Mouse (Mus musculus) neural tube, embryonic 15.5 days (tissue): ENCODE measurements around the gene Ap3d1. TPM values are rescaled to one million over a fixed set of nuclear protein-coding genes. Genes with fewer than 3 reads are reported as not detected.

Experiments used
- ATAC-seq: fragments of 200-750 bp; cut with Nextera tagmentation; 2 replicates; pipeline ENCODE4 v1.8.0; 2017; ENCODE audit warnings: mild to moderate bottlenecking, moderate TSS enrichment, moderate library complexity; ENCODE audit not compliant: low FRiP score
- H3K27ac ChIP-seq: fragments of 300-500 bp; sonication (generic); replicated peaks from 2 replicates; pipeline ENCODE4 v1.5.1; 2015; ENCODE audit warnings: mild to moderate bottlenecking, inconsistent platforms
- H3K27me3 ChIP-seq: fragments of 300-500 bp; sonication (generic); replicated peaks from 2 replicates; pipeline ENCODE4 v1.6.1; 2015; ENCODE audit warnings: inconsistent platforms
- H3K36me3 ChIP-seq: fragments of 300-500 bp; sonication (generic); 2 replicates; pipeline ENCODE4 v1.6.1; 2015; ENCODE audit warnings: inconsistent platforms
- H3K4me1 ChIP-seq: fragments of 300-500 bp; sonication (generic); 2 replicates; pipeline ENCODE4 v1.6.1; 2015; ENCODE audit warnings: inconsistent platforms
- H3K4me2 ChIP-seq: fragments of 300-500 bp; sonication (generic); 2 replicates; pipeline ENCODE4 v1.6.1; 2015; ENCODE audit warnings: inconsistent platforms, mild to moderate bottlenecking, moderate library complexity
- H3K4me3 ChIP-seq: fragments of 300-500 bp; sonication (generic); replicated peaks from 2 replicates; pipeline ENCODE4 v1.5.1; 2015; ENCODE audit warnings: mild to moderate bottlenecking, inconsistent platforms
- H3K9ac ChIP-seq: fragments of 300-500 bp; sonication (generic); replicated peaks from 2 replicates; pipeline ENCODE4 v1.6.1; 2015; ENCODE audit warnings: mild to moderate bottlenecking, inconsistent platforms
- H3K9me3 ChIP-seq: fragments of 300-500 bp; sonication (generic); replicated peaks from 2 replicates; pipeline ENCODE4 v1.6.1; 2016; ENCODE audit warnings: inconsistent platforms
- WGBS: fragments of 180-500 bp; shearing (Covaris S2); methylation state at CpG from one replicate; pipeline ENCODE4 v1.1.7; 2015; ENCODE audit warnings: mixed read lengths; 5-methylcytosine and 5-hydroxymethylcytosine counted together
- polyA plus RNA-seq: library from polyadenylated mRNA; unstranded; fragments of >200 nt; fragmentation: Nextera tagmentation; extraction: Ambion mirVana; gene quantifications from 2 replicates; pipeline ENCODE4 v1.2.1, GENCODE M21; 2015

Ap3d1 gene
- polyA plus RNA-seq, 1 experiment from 2014 or later: 115 TPM

- H3K9me3 ChIP-seq: no peaks in the 10 kb centered on the region
- peaks cover 25% of the 10 kb centered on the region for H3K36me3 ChIP-seq
- peak overlapping the region; percentile 67 for H3K4me3 ChIP-seq
- WGBS: 1% methylated on average over 45 of the region's 47 CpGs
- peaks cover 53% of the 10 kb centered on the region for H3K4me1 ChIP-seq
- peak; percentile 90 for ATAC-seq
- peak overlapping the region; percentile 89 for H3K27ac ChIP-seq
- peak overlapping the region; percentile 86 for H3K4me2 ChIP-seq
- peak overlapping the region; percentile 68 for H3K9ac ChIP-seq
- no peaks in the 10 kb centered on the region for H3K27me3 ChIP-seq
Measured at GRCm38 (mm10) chr10:80702536-80703390, 39.3 kb downstream of the Ap3d1 start.

GRCm38 (mm10) chr10:80701721-80702535 lies 40.1 kb downstream of the Ap3d1 start, which contains the start of the genes Mob3a and Izumo4:
Gene Mob3a, minus strand, starts transcription at chr10:80701977.
Gene Izumo4, plus strand, starts transcription at chr10:80702184.
- WGBS: under 1% methylated on average over 59 of the region's 59 CpGs
- Histone ChIP-seq H3K27me3 (no peaks in the 10 kb centered on the region), H3K4me1 (peaks cover 53% of the 10 kb centered on the region), H3K36me3 (peaks cover 16% of the 10 kb centered on the region), H3K27ac (peak within 1 kb of the TSS; percentile 89), H3K9ac (peak within 1 kb of the TSS; percentile 68), H3K9me3 (no peaks in the 10 kb centered on the region), H3K4me2 (peak within 1 kb of the TSS; percentile 86), H3K4me3 (peak within 1 kb of the TSS; percentile 67)
- ATAC-seq: peak; percentile 94

- H3K27me3 ChIP-seq: no peaks in the 10 kb centered on the region
- 45% methylated on average over 4 of the region's 4 CpGs for WGBS
- peak overlapping the region; percentile 86 for H3K4me2 ChIP-seq
- H3K9ac ChIP-seq: peak overlapping the region; percentile 67; the same call in 1 of the 2 replicates
- ATAC-seq: no peak
- H3K36me3 ChIP-seq: peaks cover 9% of the 10 kb centered on the region
- peak overlapping the region; percentile 67 for H3K4me3 ChIP-seq
- H3K27ac ChIP-seq: no peak overlapping the region
- no peaks in the 10 kb centered on the region for H3K9me3 ChIP-seq
- H3K4me1 ChIP-seq: peaks cover 53% of the 10 kb centered on the region
Measured at GRCm38 (mm10) chr10:80700732-80701131, 41.3 kb downstream of the Ap3d1 start.

- WGBS: 86% methylated on average over 7 of the region's 7 CpGs
- Histone ChIP-seq H3K9me3 (no peaks in the 10 kb centered on the region), H3K9ac (no peak overlapping the region), H3K4me1 (peaks cover 53% of the 10 kb centered on the region), H3K27ac (no peak overlapping the region), H3K4me2 (peak overlapping the region; percentile 86), H3K4me3 (no peak overlapping the region), H3K36me3 (peaks cover 4% of the 10 kb centered on the region), H3K27me3 (no peaks in the 10 kb centered on the region)
- no peak for ATAC-seq
Measured at GRCm38 (mm10) chr10:80700038-80700504, 42.0 kb downstream of the Ap3d1 start.

- ATAC-seq: no peak
- no peak overlapping the region for H3K4me3 ChIP-seq
- H3K4me2 ChIP-seq: no peak overlapping the region
- peaks cover 13% of the 10 kb centered on the region for H3K36me3 ChIP-seq
- no peaks in the 10 kb centered on the region for H3K27me3 ChIP-seq
- H3K27ac ChIP-seq: no peak overlapping the region
- WGBS: 94% methylated on average over 9 of the region's 9 CpGs
- H3K9me3 ChIP-seq: no peaks in the 10 kb centered on the region
- peaks cover 39% of the 10 kb centered on the region for H3K4me1 ChIP-seq
- no peak overlapping the region for H3K9ac ChIP-seq
Measured at GRCm38 (mm10) chr10:80698605-80699004, 43.5 kb downstream of the Ap3d1 start.

GRCm38 (mm10) chr10:80697812-80698211 lies 44.3 kb downstream of the Ap3d1 start:
- Histone ChIP-seq H3K9me3 (no peaks in the 10 kb centered on the region), H3K4me3 (no peak overlapping the region), H3K9ac (no peak overlapping the region), H3K36me3 (peaks cover 13% of the 10 kb centered on the region), H3K4me1 (peaks cover 34% of the 10 kb centered on the region), H3K4me2 (no peak overlapping the region), H3K27me3 (no peaks in the 10 kb centered on the region), H3K27ac (no peak overlapping the region)
- WGBS: 85% methylated on average over 9 of the region's 9 CpGs
- no peak for ATAC-seq

- H3K9ac ChIP-seq: no peak overlapping the region
- H3K36me3 ChIP-seq: peaks cover 13% of the 10 kb centered on the region
- ATAC-seq: no peak
- H3K9me3 ChIP-seq: no peaks in the 10 kb centered on the region
- WGBS: 92% methylated on average over 8 of the region's 8 CpGs
- H3K27ac ChIP-seq: no peak overlapping the region
- H3K4me1 ChIP-seq: peaks cover 32% of the 10 kb centered on the region
- H3K4me3 ChIP-seq: no peak overlapping the region
- no peaks in the 10 kb centered on the region for H3K27me3 ChIP-seq
- H3K4me2 ChIP-seq: no peak overlapping the region
Measured at GRCm38 (mm10) chr10:80697393-80697787, 44.7 kb downstream of the Ap3d1 start.

GRCm38 (mm10) chr10:80696502-80697392 lies 45.3 kb downstream of the Ap3d1 start:
- 72% methylated on average over 12 of the region's 12 CpGs for WGBS
- ATAC-seq: no peak
- H3K27me3 ChIP-seq: no peaks in the 10 kb centered on the region
- peaks cover 32% of the 10 kb centered on the region for H3K4me1 ChIP-seq
- H3K9ac ChIP-seq: no peak overlapping the region
- H3K4me2 ChIP-seq: no peak overlapping the region
- no peaks in the 10 kb centered on the region for H3K9me3 ChIP-seq
- peak overlapping the region; percentile 41; the same call in 1 of the 2 replicates for H3K27ac ChIP-seq
- no peak overlapping the region for H3K4me3 ChIP-seq
- H3K36me3 ChIP-seq: peaks cover 13% of the 10 kb centered on the region

GRCm38 (mm10) chr10:80695801-80696501 lies 46.1 kb downstream of the Ap3d1 start:
- no peak for ATAC-seq
- Histone ChIP-seq H3K36me3 (peaks cover 21% of the 10 kb centered on the region), H3K27me3 (no peaks in the 10 kb centered on the region), H3K4me1 (peaks cover 27% of the 10 kb centered on the region), H3K9ac (no peak overlapping the region), H3K4me3 (no peak overlapping the region), H3K4me2 (no peak overlapping the region), H3K9me3 (no peaks in the 10 kb centered on the region), H3K27ac (peak overlapping the region; percentile 41; the same call in 1 of the 2 replicates)
- WGBS: 71% methylated on average over 10 of the region's 10 CpGs

- ATAC-seq: no peak
- 83% methylated on average over 2 of the region's 2 CpGs for WGBS
- Histone ChIP-seq H3K4me2 (no peak overlapping the region), H3K36me3 (peaks cover 29% of the 10 kb centered on the region), H3K9me3 (no peaks in the 10 kb centered on the region), H3K9ac (no peak overlapping the region), H3K4me3 (no peak overlapping the region), H3K27ac (no peak overlapping the region), H3K4me1 (peaks cover 19% of the 10 kb centered on the region), H3K27me3 (no peaks in the 10 kb centered on the region)
Measured at GRCm38 (mm10) chr10:80695186-80695585, 46.9 kb downstream of the Ap3d1 start.
